Mouse (Mus musculus): ENCODE data around the gene Kdm2b. TPM values are rescaled to one million over a fixed set of nuclear protein-coding genes. Genes with fewer than 3 reads are reported as not detected.

Kdm2b gene
- polyA plus RNA-seq, 1 experiment from 2014 or later: 29.4 TPM

DNA sequence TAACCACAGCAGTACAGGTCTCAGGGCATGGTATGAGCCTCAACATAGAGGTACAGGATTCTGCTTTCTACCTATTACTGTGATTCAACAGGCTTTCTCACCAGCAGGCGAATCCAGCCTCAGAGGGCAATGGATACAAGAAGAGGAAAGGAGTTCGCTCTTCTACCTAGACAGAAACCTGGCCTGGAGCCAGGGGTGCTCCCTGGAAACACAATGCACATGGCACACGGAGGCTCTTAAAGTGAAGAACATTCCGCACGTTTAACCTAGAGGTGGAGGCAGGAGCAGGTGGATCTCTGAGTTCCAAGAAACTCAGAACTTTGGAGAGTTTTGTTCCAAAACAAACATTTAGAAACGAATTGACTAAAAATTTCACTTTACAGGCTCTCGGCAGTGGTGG, 58.6 kb downstream of the Kdm2b start:
- Histone ChIP-seq H3K27ac (no peak overlapping the region), H3K9ac (no peak overlapping the region), H3K36me3 (no peaks in the 10 kb centered on the region), H3K9me3 (no peaks in the 10 kb centered on the region), H3K4me2 (replicated peaks) (no peak overlapping the region), H3K4me3 (replicated peaks) (no peak overlapping the region), H3K27me3 (replicated peaks) (no peaks in the 10 kb centered on the region), H3K4me1 (replicated peaks) (peaks cover 5% of the 10 kb centered on the region; the same call in 1 of the 2 replicates)
- 74% methylated on average over 7 of the region's 7 CpGs for WGBS
- ATAC-seq: no peak

DNA sequence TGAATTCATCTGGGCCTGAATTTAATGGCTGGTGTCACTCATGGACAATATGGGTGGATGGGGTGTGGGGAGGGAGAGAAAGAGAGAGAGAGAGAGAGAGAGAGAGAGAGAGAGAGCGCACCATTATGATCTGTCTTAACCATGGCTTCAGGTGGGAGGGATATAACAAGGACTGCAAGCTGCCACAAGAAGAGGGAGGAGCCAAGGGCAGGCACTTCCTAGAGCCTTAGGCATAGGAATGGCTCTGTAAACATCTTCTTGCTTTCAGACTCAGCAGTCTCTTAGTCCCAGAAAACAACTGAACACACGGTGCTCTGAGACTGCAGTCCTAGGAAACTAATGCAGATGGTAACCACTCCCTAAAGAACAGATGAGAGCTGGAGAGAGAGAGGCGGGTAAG, 61.3 kb downstream of the Kdm2b start:
- H3K4me1 ChIP-seq (replicated peaks): peaks cover 8% of the 10 kb centered on the region
- peak; percentile 52; the same call in 1 of the 2 replicates for ATAC-seq
- no peak overlapping the region for H3K4me3 ChIP-seq (replicated peaks)
- H3K27ac ChIP-seq: no peak overlapping the region
- H3K36me3 ChIP-seq: no peaks in the 10 kb centered on the region
- H3K9me3 ChIP-seq: no peaks in the 10 kb centered on the region
- 72% methylated on average over 3 of the region's 3 CpGs for WGBS
- no peaks in the 10 kb centered on the region for H3K27me3 ChIP-seq (replicated peaks)
- no peak overlapping the region for H3K4me2 ChIP-seq (replicated peaks)
- H3K9ac ChIP-seq: no peak overlapping the region

GRCm38 (mm10) chr5:122927703-122928102, 61.9 kb downstream of the Kdm2b start:
- Histone ChIP-seq H3K27me3 (replicated peaks) (no peaks in the 10 kb centered on the region), H3K9ac (no peak overlapping the region), H3K4me2 (replicated peaks) (no peak overlapping the region), H3K36me3 (no peaks in the 10 kb centered on the region), H3K9me3 (no peaks in the 10 kb centered on the region), H3K27ac (no peak overlapping the region), H3K4me1 (replicated peaks) (peaks cover 8% of the 10 kb centered on the region), H3K4me3 (replicated peaks) (no peak overlapping the region)
- ATAC-seq: peak; percentile 75
- WGBS: 67% methylated on average over 6 of the region's 6 CpGs

DNA sequence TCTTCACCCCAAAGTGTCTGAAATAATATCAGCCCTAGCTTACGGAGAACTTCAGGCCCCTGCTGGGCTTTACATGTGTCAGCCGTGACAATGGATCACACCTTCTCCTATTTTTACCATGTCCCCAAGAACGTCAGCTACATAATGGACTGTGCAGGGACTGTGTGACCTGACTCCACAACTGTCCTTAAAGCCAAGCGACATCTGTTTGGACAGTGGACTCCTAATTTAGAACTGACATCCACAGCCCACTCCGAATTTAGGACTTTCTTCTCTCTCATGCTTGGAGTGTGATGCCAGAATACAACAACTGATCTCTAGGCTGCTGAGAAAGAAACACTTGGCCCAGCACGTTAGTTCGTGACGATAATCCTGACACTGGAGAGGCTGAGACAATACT, 62.5 kb downstream of the Kdm2b start:
- 88% methylated on average over 8 of the region's 8 CpGs for WGBS
- Histone ChIP-seq H3K9me3 (no peaks in the 10 kb centered on the region), H3K27ac (no peak overlapping the region), H3K4me2 (replicated peaks) (no peak overlapping the region), H3K36me3 (no peaks in the 10 kb centered on the region), H3K4me1 (replicated peaks) (peaks cover 8% of the 10 kb centered on the region), H3K9ac (no peak overlapping the region), H3K27me3 (replicated peaks) (no peaks in the 10 kb centered on the region), H3K4me3 (replicated peaks) (no peak overlapping the region)
- ATAC-seq: no peak

DNA sequence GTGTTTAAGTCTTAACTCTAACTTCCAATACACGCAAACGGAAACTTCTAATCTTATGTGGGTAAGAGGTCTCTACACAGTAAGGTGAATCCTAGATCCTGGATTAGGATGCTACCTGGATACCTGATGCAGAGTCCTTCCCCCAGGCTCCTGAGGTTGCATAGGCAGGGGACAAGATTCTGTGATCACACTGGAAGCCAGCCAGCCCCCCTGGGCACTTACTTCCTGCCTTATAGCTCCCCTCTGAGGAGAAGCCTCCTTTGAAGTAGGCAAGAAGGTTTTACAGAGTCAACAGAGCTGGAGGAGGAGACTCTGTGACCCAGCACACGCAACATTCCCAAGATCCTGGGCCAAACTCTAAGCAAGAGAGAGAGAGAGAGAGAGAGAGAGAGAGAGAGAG, 63.3 kb downstream of the Kdm2b start:
- WGBS: 80% methylated on average over 3 of the region's 3 CpGs
- H3K27ac ChIP-seq: no peak overlapping the region

DNA sequence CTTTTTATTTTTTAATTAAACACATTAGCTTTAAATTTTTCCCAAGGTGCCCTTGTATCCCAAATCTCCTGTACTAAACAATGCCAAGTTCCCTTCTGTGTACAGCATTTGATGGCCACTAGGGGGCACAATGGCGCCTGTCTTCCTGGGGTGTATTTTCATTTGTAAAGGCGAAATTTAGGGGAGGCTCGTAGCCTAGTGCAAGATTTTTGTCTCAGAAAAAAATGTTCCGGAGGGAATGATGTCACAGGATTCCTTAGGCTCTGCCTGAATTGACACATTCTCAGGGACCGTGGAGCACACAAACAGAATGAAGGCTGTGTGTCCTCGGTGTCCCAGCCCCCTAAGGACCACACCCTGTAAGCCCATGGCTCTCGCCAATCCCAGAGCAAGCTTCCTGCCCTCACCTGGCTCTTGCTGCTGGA, 64.1 kb downstream of the Kdm2b start:
- peak; percentile 34 for ATAC-seq
- Histone ChIP-seq H3K9me3 (no peaks in the 10 kb centered on the region), H3K36me3 (no peaks in the 10 kb centered on the region), H3K9ac (no peak overlapping the region), H3K4me2 (replicated peaks) (peak overlapping the region; percentile 29; the same call in 1 of the 2 replicates), H3K27me3 (replicated peaks) (no peaks in the 10 kb centered on the region), H3K4me3 (replicated peaks) (no peak overlapping the region), H3K4me1 (replicated peaks) (peaks cover 8% of the 10 kb centered on the region), H3K27ac (no peak overlapping the region)
- WGBS: 22% methylated on average over 7 of the region's 7 CpGs

More for the DNA sequence above, 63.3 kb downstream of the Kdm2b start:
- Histone ChIP-seq H3K9me3 (no peaks in the 10 kb centered on the region), H3K27me3 (replicated peaks) (no peaks in the 10 kb centered on the region), H3K36me3 (no peaks in the 10 kb centered on the region), H3K4me2 (replicated peaks) (no peak overlapping the region), H3K4me1 (replicated peaks) (peaks cover 8% of the 10 kb centered on the region), H3K4me3 (replicated peaks) (no peak overlapping the region), H3K9ac (no peak overlapping the region)
- ATAC-seq: no peak

- H3K27ac ChIP-seq: no peak overlapping the region
- no peaks in the 10 kb centered on the region for H3K9me3 ChIP-seq
- no peak for ATAC-seq
- H3K27me3 ChIP-seq (replicated peaks): no peaks in the 10 kb centered on the region
- 85% methylated on average over 10 of the region's 10 CpGs for WGBS
- H3K4me3 ChIP-seq (replicated peaks): no peak overlapping the region
- no peak overlapping the region for H3K4me2 ChIP-seq (replicated peaks)
- peaks cover 8% of the 10 kb centered on the region for H3K4me1 ChIP-seq (replicated peaks)
- no peak overlapping the region for H3K9ac ChIP-seq
- no peaks in the 10 kb centered on the region for H3K36me3 ChIP-seq
These were observed 65.7 kb downstream of the Kdm2b start for GRCm38 (mm10) chr5:122923871-122924465.

- H3K4me2 ChIP-seq (replicated peaks): no peak overlapping the region
These were observed 67.7 kb downstream of the Kdm2b start for GRCm38 (mm10) chr5:122921941-122922340.

DNA sequence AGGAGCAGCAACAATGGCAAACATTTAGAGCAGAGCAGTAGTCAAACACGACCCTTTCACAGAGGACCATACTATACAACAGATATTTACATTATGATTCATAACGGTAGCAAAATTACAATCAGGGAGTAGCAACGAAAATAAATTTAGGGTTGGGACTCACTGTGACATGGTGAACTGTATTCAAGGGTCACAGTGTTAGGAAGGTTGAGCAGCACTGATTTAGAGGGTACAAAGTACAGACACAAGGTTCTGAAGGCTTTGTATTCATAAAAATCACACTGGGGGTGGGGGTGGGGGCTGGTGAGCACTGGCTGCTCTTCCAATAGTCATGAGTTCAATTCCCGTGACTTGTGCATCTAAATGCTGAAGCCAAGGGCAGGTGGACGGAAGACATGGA, 69.1 kb downstream of the Kdm2b start:
- Histone ChIP-seq H3K4me1 (replicated peaks) (no peaks in the 10 kb centered on the region), H3K4me2 (replicated peaks) (no peak overlapping the region), H3K27ac (no peak overlapping the region), H3K36me3 (no peaks in the 10 kb centered on the region), H3K9me3 (no peaks in the 10 kb centered on the region), H3K27me3 (replicated peaks) (no peaks in the 10 kb centered on the region), H3K4me3 (replicated peaks) (no peak overlapping the region), H3K9ac (no peak overlapping the region)
- ATAC-seq: no peak
- WGBS: 76% methylated on average over 5 of the region's 5 CpGs

More at GRCm38 (mm10) chr5:122921941-122922340, 67.7 kb downstream of the Kdm2b start:
- 91% methylated on average over 8 of the region's 8 CpGs for WGBS
- Histone ChIP-seq H3K36me3 (no peaks in the 10 kb centered on the region), H3K27ac (no peak overlapping the region), H3K27me3 (replicated peaks) (no peaks in the 10 kb centered on the region), H3K4me1 (replicated peaks) (peaks cover 3% of the 10 kb centered on the region; the same call in 1 of the 2 replicates), H3K9me3 (no peaks in the 10 kb centered on the region), H3K4me3 (replicated peaks) (no peak overlapping the region), H3K9ac (no peak overlapping the region)
- no peak for ATAC-seq

DNA sequence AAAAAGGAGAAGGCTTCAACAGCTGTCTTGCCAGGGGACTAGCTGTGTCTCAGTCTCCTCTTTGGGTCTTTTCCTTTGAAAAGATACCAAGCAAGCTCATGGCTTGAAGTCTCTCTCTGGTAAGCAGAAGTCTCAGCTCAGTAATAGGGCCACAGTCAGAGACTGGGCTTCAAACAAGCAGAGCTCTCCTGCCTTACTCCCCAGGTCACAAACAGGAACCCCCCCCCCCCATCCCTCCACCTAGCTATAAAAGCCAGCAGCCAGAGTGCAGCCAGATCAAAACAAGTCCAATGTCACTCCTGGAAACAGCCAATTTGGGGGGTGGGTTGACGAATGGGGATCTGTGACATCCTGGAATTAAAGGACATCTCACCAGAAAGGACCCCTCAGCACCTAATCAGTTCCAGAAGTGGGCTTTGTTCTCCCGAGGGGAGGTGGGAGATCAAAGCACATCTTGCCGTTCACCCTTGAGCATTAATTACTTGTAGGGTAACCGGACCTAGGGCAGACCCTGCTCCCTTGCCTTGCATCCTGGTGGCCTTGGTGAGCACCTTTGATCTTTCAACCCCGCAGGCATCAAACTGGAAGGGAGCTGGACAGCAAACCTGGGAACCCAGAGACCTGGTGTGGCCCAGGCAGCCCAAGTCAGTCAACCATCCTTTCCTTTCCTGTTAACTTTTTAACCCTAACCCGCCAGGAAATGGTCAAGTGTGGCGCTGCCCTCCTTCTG, 71.5 kb downstream of the Kdm2b start:
- 56% methylated on average over 7 of the region's 7 CpGs for WGBS
- ATAC-seq: no peak

DNA sequence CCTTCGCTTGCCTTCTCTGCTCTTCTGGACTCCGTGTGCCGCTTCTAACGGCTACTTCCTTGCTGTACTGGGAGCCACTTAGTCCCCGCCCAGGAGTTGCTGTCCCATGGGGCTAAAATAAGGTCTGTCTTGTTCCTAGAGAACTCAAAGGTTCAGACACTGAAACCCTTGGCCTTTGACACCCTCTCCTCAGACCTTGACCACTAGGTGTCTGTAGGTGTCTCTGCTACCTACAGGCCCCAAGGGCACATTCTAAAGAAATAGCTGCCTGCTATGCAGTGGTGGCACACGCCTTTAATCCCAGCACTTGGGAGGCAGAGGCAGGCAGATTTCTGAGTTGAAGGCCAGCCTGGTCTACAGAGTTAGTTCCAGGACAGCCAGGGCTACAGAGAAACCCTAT, 73.5 kb downstream of the Kdm2b start:
- Histone ChIP-seq H3K4me2 (replicated peaks) (no peak overlapping the region), H3K27me3 (replicated peaks) (no peaks in the 10 kb centered on the region), H3K4me3 (replicated peaks) (no peak overlapping the region), H3K9ac (no peak overlapping the region), H3K9me3 (no peaks in the 10 kb centered on the region), H3K4me1 (replicated peaks) (0 out of 2 replicates have a peak, but pooled peaks cover 3% of the 10 kb centered on the region), H3K36me3 (no peaks in the 10 kb centered on the region), H3K27ac (no peak overlapping the region)
- no peak for ATAC-seq
- 90% methylated on average over 6 of the region's 6 CpGs for WGBS

More for the DNA sequence above, 71.5 kb downstream of the Kdm2b start:
- Histone ChIP-seq H3K9ac (no peak overlapping the region), H3K4me1 (replicated peaks) (0 out of 2 replicates have a peak, but pooled peaks cover 3% of the 10 kb centered on the region), H3K4me2 (replicated peaks) (no peak overlapping the region), H3K27ac (no peak overlapping the region), H3K27me3 (replicated peaks) (no peaks in the 10 kb centered on the region), H3K9me3 (no peaks in the 10 kb centered on the region), H3K36me3 (no peaks in the 10 kb centered on the region), H3K4me3 (replicated peaks) (no peak overlapping the region)

GRCm38 (mm10) chr5:122912863-122913262, 76.8 kb downstream of the Kdm2b start:
- ATAC-seq: no peak
- H3K9me3 ChIP-seq: no peaks in the 10 kb centered on the region
- no peaks in the 10 kb centered on the region for H3K27me3 ChIP-seq (replicated peaks)
- H3K4me2 ChIP-seq (replicated peaks): no peak overlapping the region
- H3K36me3 ChIP-seq: no peaks in the 10 kb centered on the region
- WGBS: 94% methylated on average over 4 of the region's 4 CpGs
- H3K4me1 ChIP-seq (replicated peaks): 0 out of 2 replicates have a peak, but pooled peaks cover 3% of the 10 kb centered on the region
- H3K27ac ChIP-seq: no peak overlapping the region
- no peak overlapping the region for H3K4me3 ChIP-seq (replicated peaks)
- no peak overlapping the region for H3K9ac ChIP-seq

GRCm38 (mm10) chr5:122909481-122909880, 80.1 kb downstream of the Kdm2b start:
- Histone ChIP-seq H3K9ac (no peak overlapping the region), H3K27me3 (replicated peaks) (no peaks in the 10 kb centered on the region), H3K27ac (no peak overlapping the region), H3K9me3 (no peaks in the 10 kb centered on the region), H3K4me3 (replicated peaks) (no peak overlapping the region), H3K36me3 (no peaks in the 10 kb centered on the region), H3K4me2 (replicated peaks) (no peak overlapping the region), H3K4me1 (replicated peaks) (no peaks in the 10 kb centered on the region)
- ATAC-seq: no peak
- 83% methylated on average over 18 of the region's 18 CpGs for WGBS
